Mouse (Mus musculus) MEL-GATA-1-ER (cell line): Measurements from ENCODE around the gene Dnajc11.

Experiments used
- DNase-seq: peaks from one replicate; pipeline ENCODE4 v3.0.0-alpha.2; 2012; ENCODE audit warnings: low read depth; ENCODE audit errors: extremely low read depth

Dnajc11 gene

DNA sequence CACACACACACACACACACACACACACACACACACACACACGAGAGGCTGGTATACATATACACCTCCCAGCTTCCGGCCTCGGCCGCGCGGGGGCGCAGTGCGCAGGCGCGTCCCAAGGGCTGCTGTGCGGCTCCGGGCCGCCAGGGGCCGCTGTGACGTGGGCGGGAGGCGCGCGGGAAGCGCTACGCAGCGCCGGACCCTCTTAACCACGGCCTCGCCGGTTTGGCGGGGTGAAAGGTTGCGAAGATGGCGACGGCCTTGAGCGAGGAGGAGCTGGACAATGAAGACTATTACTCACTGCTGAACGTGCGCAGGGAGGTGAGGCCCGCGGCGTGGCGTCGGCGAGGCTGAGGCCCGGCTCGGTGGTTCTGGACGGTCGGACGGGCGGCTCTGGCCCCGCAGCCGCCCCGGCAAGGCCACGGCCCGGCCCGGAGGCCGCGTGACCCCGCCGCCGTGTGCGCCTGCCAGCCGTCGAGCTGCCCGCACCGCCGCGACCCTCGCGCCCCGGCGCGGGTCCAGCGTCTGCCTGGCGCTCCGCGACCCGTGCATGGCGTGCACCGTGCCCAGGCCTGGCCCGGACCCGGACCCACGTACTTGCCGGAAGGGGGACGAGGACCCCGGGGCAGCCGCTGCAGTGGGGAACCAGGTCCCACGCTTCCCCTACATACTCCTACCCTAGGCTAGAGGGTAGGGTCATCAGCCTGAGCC lies at the start of gene Dnajc11:
Gene Dnajc11 (plus strand): TSS at position 187 of the 710 bp plus-strand sequence.
- peak; percentile 76 for DNase-seq

- DNase-seq: no peak
Observed at GRCm38 (mm10) chr4:151893241-151893640, 40.2 kb upstream of the Dnajc11 start.

- DNase-seq: no peak
Observed at GRCm38 (mm10) chr4:151894926-151895325, 38.6 kb upstream of the Dnajc11 start.

DNA sequence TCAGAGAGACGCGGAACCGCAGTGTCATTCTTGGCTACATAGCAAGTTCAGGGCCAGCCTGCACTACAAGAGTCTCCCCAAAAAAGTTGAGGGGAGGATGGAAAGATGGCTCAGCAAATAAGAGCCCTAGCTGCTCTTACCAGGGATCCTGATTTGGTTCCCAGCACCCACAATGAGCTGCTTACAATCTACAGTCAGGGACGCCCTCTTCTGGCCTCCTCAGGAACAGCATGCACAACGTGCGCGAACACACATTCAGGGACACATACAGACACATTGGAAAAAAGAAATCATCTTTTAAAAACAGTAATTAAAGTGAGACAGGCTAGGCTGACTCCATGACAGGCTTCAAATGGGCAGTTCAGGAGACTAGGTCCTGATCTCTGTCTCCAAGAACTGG lies 37.9 kb upstream of the Dnajc11 start:
- no peak for DNase-seq

- DNase-seq: no peak
Observed at GRCm38 (mm10) chr4:151897069-151897617, 36.3 kb upstream of the Dnajc11 start.

- DNase-seq: no peak
Observed at GRCm38 (mm10) chr4:151898600-151899245, 34.8 kb upstream of the Dnajc11 start.

- DNase-seq: peak; percentile 69
Observed at GRCm38 (mm10) chr4:151899707-151900384, 33.6 kb upstream of the Dnajc11 start.

- DNase-seq: peak; percentile 72
Observed at GRCm38 (mm10) chr4:151900735-151901134, 32.8 kb upstream of the Dnajc11 start.

DNA sequence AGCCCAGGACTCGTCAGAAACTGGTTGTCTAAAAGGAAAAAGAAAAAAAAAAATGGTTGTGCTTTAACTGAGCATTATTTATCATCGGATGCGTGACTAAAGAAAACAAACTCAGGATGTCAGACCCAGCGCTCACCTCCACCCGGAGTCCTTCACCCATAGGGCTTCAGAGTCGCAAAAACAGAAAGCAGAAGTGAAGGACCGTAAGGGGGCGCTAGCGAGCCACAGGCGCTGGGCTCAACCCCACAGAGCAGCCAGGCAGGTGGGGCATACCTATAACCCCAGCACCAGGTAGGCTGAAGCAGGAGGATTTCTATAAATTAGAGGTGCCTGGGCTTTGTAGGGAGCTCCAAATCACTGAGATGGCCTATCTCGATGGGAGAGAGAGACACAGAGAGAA lies 32.1 kb upstream of the Dnajc11 start:
- peak; percentile 68 for DNase-seq

GRCm38 (mm10) chr4:151902046-151902688 lies 31.3 kb upstream of the Dnajc11 start:
- DNase-seq: no peak

- DNase-seq: peak; percentile 57
Observed at GRCm38 (mm10) chr4:151902689-151903241, 30.7 kb upstream of the Dnajc11 start.

GRCm38 (mm10) chr4:151904098-151904497 lies 29.4 kb upstream of the Dnajc11 start:
- peak; percentile 92 for DNase-seq

- DNase-seq: no peak
Observed at GRCm38 (mm10) chr4:151905621-151906020, 27.9 kb upstream of the Dnajc11 start.

- DNase-seq: peak; percentile 85
Observed at GRCm38 (mm10) chr4:151907577-151908343, 25.7 kb upstream of the Dnajc11 start.

GRCm38 (mm10) chr4:151908809-151909208 lies 24.7 kb upstream of the Dnajc11 start:
- DNase-seq: no peak

GRCm38 (mm10) chr4:151916271-151916670 lies 17.2 kb upstream of the Dnajc11 start:
- no peak for DNase-seq

- no peak for DNase-seq
Observed at GRCm38 (mm10) chr4:151919135-151919840, 14.2 kb upstream of the Dnajc11 start.

GRCm38 (mm10) chr4:151919900-151920643 lies 13.4 kb upstream of the Dnajc11 start:
- peak; percentile 43 for DNase-seq

DNA sequence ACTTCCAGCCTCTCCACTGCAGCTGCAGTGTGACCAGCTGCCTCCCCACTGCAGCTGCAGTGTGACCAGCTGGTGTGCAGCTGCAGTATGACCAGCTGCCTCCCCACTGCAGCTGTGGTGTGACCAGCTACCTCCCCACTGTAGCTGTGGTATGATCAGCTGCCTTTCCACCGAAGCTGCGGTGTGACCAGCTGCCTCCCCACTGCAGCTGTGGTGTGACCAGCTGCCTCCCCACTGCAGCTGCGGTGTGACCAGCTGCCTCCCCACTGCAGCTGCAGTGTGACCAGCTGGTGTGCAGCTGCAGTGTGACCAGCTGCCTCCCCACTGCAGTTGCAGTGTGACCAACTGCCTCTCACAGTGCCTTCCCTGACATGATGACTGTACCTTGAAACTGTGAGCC lies 11.4 kb upstream of the Dnajc11 start:
- DNase-seq: no peak
